Comparison of ENCODE assay signal across 20 mouse cellular contexts in the genomic region with DNA sequence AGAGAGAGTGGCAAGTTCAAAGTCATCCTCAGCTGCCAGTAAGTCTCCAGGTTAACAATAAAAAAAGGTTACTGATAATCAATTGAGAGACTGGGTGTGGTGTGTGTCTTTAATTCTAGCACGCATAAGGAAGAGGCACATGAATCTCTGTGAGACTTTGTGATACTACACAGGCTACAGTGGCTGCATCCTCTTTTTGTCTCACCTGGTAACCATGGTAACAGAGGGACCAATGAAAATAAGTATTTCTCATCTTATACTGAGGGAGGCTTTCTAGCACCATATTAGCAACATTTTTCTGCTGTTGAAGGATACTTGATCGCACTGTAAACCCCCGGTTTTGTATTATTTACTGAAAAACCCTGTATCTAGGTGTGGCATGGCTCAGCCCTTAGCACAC.
DNase-seq lines count a peak whose midpoint lies in the region; ATAC-seq lines count a peak whose summit lies in the region.
"Had no signal": no experiment of that assay in that cellular context is flagged by ENCODE, and none has a peak within 500 bp of the region (broad histone marks: within the 10 kb centered on the region; RNA-seq: fewer than 3 reads in every experiment).

No protein-coding gene starts in this region.

- whole genome bisulfite sequencing in forebrain, embryonic 16.5 days: 92% methylated on average over 3 of the region's 3 CpGs
- WGBS in forebrain, embryonic 14.5 days: 89% methylated on average over 3 of the region's 3 CpGs
- 83% methylated on average over 3 of the region's 3 CpGs for WGBS in hindbrain, embryonic 16.5 days
- 92% methylated on average over 3 of the region's 3 CpGs for WGBS in hindbrain, embryonic 13.5 days
- WGBS in midbrain, embryonic 16.5 days: 87% methylated on average over 3 of the region's 3 CpGs
- 96% methylated on average over 3 of the region's 3 CpGs for WGBS in midbrain, embryonic 10.5 days

- H3K27me3 ChIP-seq in forebrain, embryonic 16.5 days (replicated peaks; ENCODE audit: control insufficient read depth, insufficient read depth, low read length): no peaks in the 10 kb centered on the region
- no peaks in the 10 kb centered on the region for H3K27me3 ChIP-seq in forebrain, embryonic 14.5 days (replicated peaks; ENCODE audit: control insufficient read depth, insufficient read depth, low read length)
- H3K27me3 ChIP-seq in hindbrain, embryonic 16.5 days (replicated peaks; ENCODE audit: control insufficient read depth, insufficient read depth, low read length): no peaks in the 10 kb centered on the region
- no peaks in the 10 kb centered on the region for H3K27me3 ChIP-seq in hindbrain, embryonic 13.5 days
- H3K27me3 ChIP-seq in midbrain, embryonic 16.5 days (ENCODE audit: control insufficient read depth, insufficient read depth, low read depth, low read length): no peaks in the 10 kb centered on the region
- no peaks in the 10 kb centered on the region for H3K27me3 ChIP-seq in midbrain, embryonic 10.5 days (ENCODE audit: low read depth, poor library complexity, severe bottlenecking)
- H3K27me3 ChIP-seq: CH12.LX; embryonic facial prominence, embryonic 13.5 days; heart, embryonic 13.5 days; intestine, embryonic 15.5 days; Patski had no signal

- no peak for DNase-seq in forebrain, embryonic 14.5 days (ENCODE audit: low spot score)
- DNase-seq in midbrain, embryonic 10.5 days (ENCODE audit: low spot score): no peak
- DNase-seq in cerebellum, adult 9-10 months: no peak
- DNase-seq: adrenal gland, postnatal 14 days; cerebellum, adult 2 months; cerebellum, postnatal 14 days; gastrocnemius, adult 2 months; gastrocnemius, postnatal 25 days; heart, postnatal 36 days; kidney, adult 18-20 months had no signal

- H3K9ac ChIP-seq in forebrain, embryonic 16.5 days (replicated peaks; ENCODE audit: low read depth, low read length): no peak overlapping the region
- no peak overlapping the region for H3K9ac ChIP-seq in forebrain, embryonic 14.5 days (ENCODE audit: low read length)
- no peak overlapping the region for H3K9ac ChIP-seq in hindbrain, embryonic 16.5 days (ENCODE audit: low read depth, low read length)
- no peak overlapping the region for H3K9ac ChIP-seq in hindbrain, embryonic 13.5 days
- H3K9ac ChIP-seq in midbrain, embryonic 16.5 days (ENCODE audit: low read depth, low read length): no peak overlapping the region
- H3K9ac ChIP-seq: embryonic facial prominence, embryonic 13.5 days; heart, embryonic 13.5 days; intestine, embryonic 15.5 days had no signal

- no peak overlapping the region for H3K27ac ChIP-seq in forebrain, embryonic 16.5 days (ENCODE audit: low read length)
- no peak overlapping the region for H3K27ac ChIP-seq in forebrain, embryonic 14.5 days (ENCODE audit: low read depth, low read length)
- no peak overlapping the region for H3K27ac ChIP-seq in hindbrain, embryonic 16.5 days (ENCODE audit: low read depth, low read length)
- H3K27ac ChIP-seq in hindbrain, embryonic 13.5 days: no peak overlapping the region
- H3K27ac ChIP-seq in midbrain, embryonic 16.5 days (ENCODE audit: low read length): no peak overlapping the region
- no peak overlapping the region for H3K27ac ChIP-seq in midbrain, embryonic 10.5 days (replicated peaks)
- H3K27ac ChIP-seq: embryonic facial prominence, embryonic 13.5 days; gastrocnemius, adult 2 months; heart, embryonic 13.5 days; intestine, embryonic 15.5 days had no signal

- no peaks in the 10 kb centered on the region for H3K36me3 ChIP-seq in forebrain, embryonic 16.5 days (ENCODE audit: control insufficient read depth, insufficient read depth)
- no peaks in the 10 kb centered on the region for H3K36me3 ChIP-seq in forebrain, embryonic 14.5 days (ENCODE audit: control insufficient read depth, insufficient read depth, low read length)
- H3K36me3 ChIP-seq in hindbrain, embryonic 16.5 days (ENCODE audit: control insufficient read depth, insufficient read depth, low read length): no peaks in the 10 kb centered on the region
- no peaks in the 10 kb centered on the region for H3K36me3 ChIP-seq in hindbrain, embryonic 13.5 days
- no peaks in the 10 kb centered on the region for H3K36me3 ChIP-seq in midbrain, embryonic 16.5 days (ENCODE audit: control insufficient read depth, insufficient read depth, low read length)
- H3K36me3 ChIP-seq in midbrain, embryonic 10.5 days: no peaks in the 10 kb centered on the region
- H3K36me3 ChIP-seq: embryonic facial prominence, embryonic 13.5 days; heart, embryonic 13.5 days; intestine, embryonic 15.5 days had no signal

- H3K4me3 ChIP-seq in forebrain, embryonic 16.5 days (replicated peaks; ENCODE audit: low read length): no peak overlapping the region
- H3K4me3 ChIP-seq in forebrain, embryonic 14.5 days (ENCODE audit: low read depth, low read length): no peak overlapping the region
- H3K4me3 ChIP-seq in hindbrain, embryonic 16.5 days (ENCODE audit: low read length): no peak overlapping the region
- H3K4me3 ChIP-seq in hindbrain, embryonic 13.5 days: no peak overlapping the region
- H3K4me3 ChIP-seq in midbrain, embryonic 16.5 days (ENCODE audit: low read depth, low read length): no peak overlapping the region
- no peak overlapping the region for H3K4me3 ChIP-seq in midbrain, embryonic 10.5 days
- H3K4me3 ChIP-seq: embryonic facial prominence, embryonic 13.5 days; gastrocnemius, adult 2 months; heart, embryonic 13.5 days; intestine, embryonic 15.5 days had no signal

- ATAC-seq in forebrain, embryonic 16.5 days: peak; percentile 63; the same call in 1 of the 2 replicates
- no peak for ATAC-seq in forebrain, embryonic 14.5 days
- peak; percentile 85 for ATAC-seq in hindbrain, embryonic 16.5 days
- ATAC-seq in hindbrain, embryonic 13.5 days (ENCODE audit: low FRiP score): no peak
- peak; percentile 94 for ATAC-seq in midbrain, embryonic 16.5 days
- ATAC-seq: activated CD4-positive, CD25-positive, alpha-beta regulatory T cell, adult 4 months; intestine, embryonic 15.5 days; Patski had no signal

- H3K4me1 ChIP-seq in forebrain, embryonic 16.5 days (replicated peaks; ENCODE audit: control insufficient read depth, insufficient read depth, low read length): no peaks in the 10 kb centered on the region
- no peaks in the 10 kb centered on the region for H3K4me1 ChIP-seq in forebrain, embryonic 14.5 days (ENCODE audit: control insufficient read depth, insufficient read depth, low read length)
- no peaks in the 10 kb centered on the region for H3K4me1 ChIP-seq in hindbrain, embryonic 16.5 days (ENCODE audit: control insufficient read depth, insufficient read depth, low read depth, low read length)
- H3K4me1 ChIP-seq in hindbrain, embryonic 13.5 days (replicated peaks): no peaks in the 10 kb centered on the region
- H3K4me1 ChIP-seq in midbrain, embryonic 16.5 days (ENCODE audit: control insufficient read depth, insufficient read depth, low read length): no peaks in the 10 kb centered on the region
- no peaks in the 10 kb centered on the region for H3K4me1 ChIP-seq in midbrain, embryonic 10.5 days
- H3K4me1 ChIP-seq: embryonic facial prominence, embryonic 13.5 days; heart, embryonic 13.5 days; intestine, embryonic 15.5 days had no signal

- no peaks in the 10 kb centered on the region for H3K9me3 ChIP-seq in forebrain, embryonic 16.5 days (ENCODE audit: control insufficient read depth, low read length)
- no peaks in the 10 kb centered on the region for H3K9me3 ChIP-seq in forebrain, embryonic 14.5 days (replicated peaks; ENCODE audit: control insufficient read depth, low read length)
- no peaks in the 10 kb centered on the region for H3K9me3 ChIP-seq in hindbrain, embryonic 16.5 days (ENCODE audit: control insufficient read depth, low read length)
- H3K9me3 ChIP-seq in hindbrain, embryonic 13.5 days: no peaks in the 10 kb centered on the region
- no peaks in the 10 kb centered on the region for H3K9me3 ChIP-seq in midbrain, embryonic 16.5 days (replicated peaks; ENCODE audit: control insufficient read depth, low read length, poor library complexity, severe bottlenecking)
- no peaks in the 10 kb centered on the region for H3K9me3 ChIP-seq in midbrain, embryonic 10.5 days (replicated peaks)
- H3K9me3 ChIP-seq: embryonic facial prominence, embryonic 13.5 days; heart, embryonic 13.5 days; intestine, embryonic 15.5 days had no signal

- H3K4me2 ChIP-seq in forebrain, embryonic 16.5 days (ENCODE audit: low read length): no peak overlapping the region
- no peak overlapping the region for H3K4me2 ChIP-seq in forebrain, embryonic 14.5 days (ENCODE audit: low read length)
- no peak overlapping the region for H3K4me2 ChIP-seq in hindbrain, embryonic 16.5 days (ENCODE audit: low read length)
- H3K4me2 ChIP-seq in hindbrain, embryonic 13.5 days: no peak overlapping the region
- H3K4me2 ChIP-seq in midbrain, embryonic 16.5 days (ENCODE audit: low read length): no peak overlapping the region
- H3K4me2 ChIP-seq: embryonic facial prominence, embryonic 13.5 days; heart, embryonic 13.5 days; intestine, embryonic 15.5 days had no signal

Comparison
In these comparisons a context has a peak if more than half of its experiments do, and no peak if none do; other contexts are left out.
1. ATAC-seq: peak in forebrain, embryonic 16.5 days (single experiment), hindbrain, embryonic 16.5 days (single experiment) and midbrain, embryonic 16.5 days (single experiment); none in forebrain, embryonic 14.5 days (single experiment) and hindbrain, embryonic 13.5 days (single experiment).